Mouse (Mus musculus) spleen, adult 2 months (tissue): ENCODE results near the gene Sbno1.
"Not testable (repeated sequence)": the region's sequence is repeated elsewhere in the genome, so short reads cannot be mapped to it uniquely, and the experiment has no call there.

Experiments used
- CTCF ChIP-seq: fragments of 200-500 bp; IDR thresholded peaks from 2 replicates; pipeline ENCODE4 v1.5.1; 2011; ENCODE audit warnings: mild to moderate bottlenecking, inconsistent platforms; ENCODE audit not compliant: insufficient read depth, insufficient read length, insufficient replicate concordance; ENCODE audit errors: extremely low read depth
- POLR2A ChIP-seq: fragments of 200-500 bp; IDR thresholded peaks from 2 replicates; pipeline ENCODE4 v1.6.1; 2011; ENCODE audit warnings: low read depth, low read length, inconsistent platforms

DNA sequence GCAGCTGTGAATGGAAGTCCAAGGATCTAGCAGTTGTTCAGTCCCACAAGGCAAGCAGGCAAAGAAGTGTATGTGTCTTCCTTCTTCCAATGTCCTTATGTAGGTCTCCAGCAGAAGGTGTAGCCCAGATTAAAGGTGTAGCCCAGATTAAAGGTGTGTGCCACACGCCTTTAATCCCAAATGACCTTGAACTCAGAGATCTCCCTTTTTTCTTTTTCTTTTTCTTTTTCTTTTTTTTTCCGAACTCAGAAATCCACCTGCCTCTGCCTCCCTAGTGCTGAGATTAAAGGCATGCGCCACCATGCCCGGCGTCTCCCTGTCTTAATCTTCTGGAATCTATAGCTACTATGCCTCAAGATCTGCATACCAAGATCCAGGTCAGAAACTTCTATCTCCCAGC lies 62.8 kb downstream of the Sbno1 start, which contains the start of gene Cdk2ap1:
- TF ChIP-seq CTCF, POLR2A: not testable (repeated sequence)
